Mouse (Mus musculus) olfactory bulb, adult 2 months (tissue): ENCODE measurements around the gene Tpgs1.

Source experiments
- CTCF ChIP-seq: fragments of 200-500 bp; IDR thresholded peaks from 2 replicates; pipeline ENCODE4 v1.5.1; 2012; ENCODE audit warnings: low read depth, mild to moderate bottlenecking, low read length, moderate library complexity; ENCODE audit not compliant: insufficient read depth
- POLR2A ChIP-seq: fragments of 200-500 bp; IDR thresholded peaks from 2 replicates; pipeline ENCODE4 v1.6.1; 2012; ENCODE audit warnings: mild to moderate bottlenecking, low read depth, low read length, moderate library complexity; ENCODE audit not compliant: insufficient read depth

DNA sequence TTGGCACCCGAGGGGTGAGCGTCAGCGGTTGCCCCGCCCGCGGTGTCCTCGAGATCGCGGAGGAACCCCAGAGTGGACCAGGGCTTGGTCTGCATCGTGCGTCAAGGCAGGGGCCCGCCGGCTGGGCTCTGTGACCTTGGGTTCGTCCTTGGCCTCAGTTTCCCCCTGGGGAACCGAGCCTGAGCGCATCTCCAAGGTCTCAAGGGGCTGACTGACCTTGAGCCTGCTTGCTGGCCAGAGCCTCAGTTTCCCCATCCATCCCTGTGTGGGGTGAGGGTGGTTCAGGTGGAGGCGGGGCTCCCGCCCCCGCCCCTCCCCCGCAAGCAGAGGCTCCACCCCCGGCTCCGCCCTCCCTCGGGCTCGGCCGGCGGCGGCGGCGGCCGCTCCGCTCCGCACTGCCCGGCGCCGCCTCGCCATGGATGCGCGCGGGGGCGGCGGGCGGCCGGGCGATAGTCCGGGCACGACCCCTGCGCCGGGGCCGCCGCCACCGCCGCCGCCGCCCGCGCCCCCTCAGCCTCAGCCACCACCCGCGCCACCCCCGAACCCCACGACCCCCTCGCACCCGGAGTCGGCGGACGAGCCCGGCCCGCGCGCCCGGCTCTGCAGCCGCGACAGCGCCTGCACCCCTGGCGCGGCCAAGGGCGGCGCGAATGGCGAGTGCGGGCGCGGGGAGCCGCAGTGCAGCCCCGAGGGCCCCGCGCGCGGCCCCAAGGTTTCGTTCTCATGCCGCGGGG is 47.3 kb downstream of the Tpgs1 start, which contains the start of gene Hcn2:
- TF ChIP-seq CTCF (no peak), POLR2A (0 out of 2 replicates have a peak, but pooled peaks have one; percentile 15)
